Mouse (Mus musculus) right cerebral cortex, postnatal 10 days (tissue): ENCODE measurements at regions not wholly inside any gene's neighbourhood (a gene's known extent, or its start where the extent isn't known, plus 50 kb on each side); places are given as distances from the start of the nearest gene placed in this dataset.
A peak's percentile ranks its signal among the peaks of the same experiment; 100 is the strongest.

Experiments
- DNase-seq, 2 experiments: peaks; one replicate each; pipeline ENCODE4 v3.0.0; 2021; ENCODE audit warnings: low spot score in 2 of 2

- peak in 1 of 2 experiments; percentile 9 for DNase-seq
Observed at GRCm38 (mm10) chr1:179906115-179906514, 54.2 kb upstream of the Cdc42bpa start.

DNA sequence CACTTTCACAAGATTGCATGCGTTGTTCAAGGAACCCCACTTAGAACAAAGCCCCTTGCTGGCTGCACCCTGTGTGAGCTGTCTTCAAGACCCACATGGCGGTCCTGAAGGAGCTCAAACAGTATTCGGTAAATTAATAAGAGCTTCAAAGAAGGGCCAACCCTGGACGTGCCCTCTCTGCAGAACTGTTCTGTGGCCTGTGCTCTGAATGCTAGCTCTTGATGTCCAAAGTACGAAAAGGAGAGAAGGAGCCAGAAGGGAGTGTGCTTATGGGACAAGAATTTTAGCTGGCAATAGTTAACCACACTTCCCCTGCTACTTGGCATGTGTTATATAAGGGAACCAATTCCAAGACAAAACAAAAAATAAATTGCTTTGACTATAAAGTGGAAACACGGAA is 67.6 kb upstream of the Cdc42bpa start:
- peak in 1 of 2 experiments; percentile 1 for DNase-seq

GRCm38 (mm10) chr1:179887921-179888320 is 72.4 kb upstream of the Cdc42bpa start:
- peak in 1 of 2 experiments; percentile 4 for DNase-seq

DNA sequence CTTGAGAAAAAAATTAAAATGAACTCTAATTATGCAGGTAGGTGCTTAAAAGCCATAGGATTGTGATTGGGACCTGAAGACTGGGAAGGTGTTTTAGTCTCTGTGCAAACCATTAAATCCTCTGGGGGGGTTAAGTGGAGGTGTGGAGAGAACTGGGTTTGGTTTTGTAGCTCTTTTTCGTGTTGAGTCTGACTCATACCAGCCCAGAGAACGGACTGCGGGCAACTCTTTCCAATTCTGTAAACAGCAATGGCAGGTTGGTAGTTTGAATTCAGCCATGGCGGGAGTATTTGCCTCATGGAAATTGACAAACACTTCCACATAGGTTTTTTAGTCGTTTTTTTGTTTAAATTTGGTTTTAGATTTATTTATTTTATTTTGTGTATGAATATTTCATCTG is 77.7 kb upstream of the Ahctf1 start:
- DNase-seq, result peak in 1 of 2 experiments; percentile 5

DNA sequence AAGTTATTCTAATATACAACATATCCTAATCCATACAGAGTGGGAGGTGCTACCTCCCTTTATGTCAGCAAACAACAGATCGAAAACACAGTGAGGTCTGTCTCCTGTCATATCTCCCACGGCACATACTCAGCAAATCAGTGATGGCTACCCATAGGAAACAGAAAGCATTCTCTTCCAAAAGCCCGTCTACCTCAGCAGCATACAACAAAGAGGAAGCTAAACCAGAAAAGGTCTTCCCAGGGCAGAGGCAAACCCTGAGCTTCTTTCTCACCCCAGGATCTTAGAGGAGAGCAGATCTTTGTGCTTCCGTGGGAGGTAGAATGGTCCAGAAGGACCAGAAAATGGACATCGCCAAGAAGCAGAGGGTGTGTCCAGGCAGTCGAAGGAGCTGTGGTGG is 74.4 kb upstream of the Ahctf1 start:
- no peak for DNase-seq

GRCm38 (mm10) chr1:179873772-179874555 is 70.5 kb upstream of the Ahctf1 start:
- DNase-seq, result no peak

GRCm38 (mm10) chr1:179871961-179872360 is 68.5 kb upstream of the Ahctf1 start:
- no peak for DNase-seq

GRCm38 (mm10) chr1:179868656-179869055 is 65.2 kb upstream of the Ahctf1 start:
- no peak for DNase-seq

DNA sequence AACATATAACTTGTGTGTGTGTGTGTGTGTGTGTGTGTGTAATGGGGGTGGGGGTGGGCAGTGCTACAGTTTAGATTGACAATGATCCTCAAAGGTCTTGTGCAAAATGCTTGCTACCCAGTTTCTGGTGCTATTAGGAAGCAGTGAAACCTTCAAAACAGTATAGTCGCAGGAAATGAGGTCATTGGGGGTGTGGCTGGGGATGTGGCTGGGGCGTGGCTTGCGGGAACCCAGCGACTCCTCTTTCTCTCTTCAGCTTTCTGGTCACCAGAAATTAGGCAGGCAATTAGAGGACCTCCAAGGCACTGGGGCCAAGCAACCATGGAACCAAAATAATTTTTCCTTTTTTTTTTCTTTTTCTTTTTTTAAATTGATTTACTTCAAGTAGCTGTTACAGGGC is 64.0 kb upstream of the Ahctf1 start:
- DNase-seq, result no peak

DNA sequence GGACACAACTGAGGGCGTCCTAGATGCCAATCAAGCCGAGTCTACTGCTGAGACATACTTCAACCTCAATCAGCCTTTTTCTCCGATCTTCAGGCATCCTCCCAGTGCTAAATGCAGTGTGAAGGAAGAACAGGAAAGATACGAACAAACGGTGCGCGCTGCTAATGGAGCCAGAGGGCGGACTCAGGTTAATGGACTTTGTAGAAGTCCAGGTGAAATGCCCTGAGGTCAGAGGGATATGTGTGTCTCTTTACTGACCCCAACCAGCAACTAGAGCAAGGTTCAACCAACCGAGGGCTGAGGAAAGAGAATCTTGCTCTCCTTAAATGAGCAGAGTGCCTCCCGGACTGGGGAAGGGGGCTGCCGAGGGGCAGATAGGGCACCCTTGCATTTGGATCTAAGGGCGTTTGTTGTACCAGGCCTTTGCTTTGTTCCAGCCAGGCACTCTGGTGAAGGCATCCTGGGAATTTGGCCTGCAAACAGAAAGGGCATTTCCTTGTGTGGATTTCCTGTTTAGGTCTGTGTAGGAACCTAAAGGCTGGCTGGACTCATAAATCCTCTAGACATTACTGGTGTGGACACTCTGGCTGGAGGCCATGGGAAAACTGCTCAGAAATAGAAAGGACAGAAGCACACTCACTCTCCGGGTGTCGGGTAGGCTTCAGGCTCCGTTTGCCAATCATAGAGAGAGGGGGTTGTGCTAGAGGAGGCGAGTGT is 62.7 kb upstream of the Ahctf1 start:
- no peak for DNase-seq

GRCm38 (mm10) chr1:179865561-179865960 is 62.1 kb upstream of the Ahctf1 start:
- DNase-seq, result no peak

DNA sequence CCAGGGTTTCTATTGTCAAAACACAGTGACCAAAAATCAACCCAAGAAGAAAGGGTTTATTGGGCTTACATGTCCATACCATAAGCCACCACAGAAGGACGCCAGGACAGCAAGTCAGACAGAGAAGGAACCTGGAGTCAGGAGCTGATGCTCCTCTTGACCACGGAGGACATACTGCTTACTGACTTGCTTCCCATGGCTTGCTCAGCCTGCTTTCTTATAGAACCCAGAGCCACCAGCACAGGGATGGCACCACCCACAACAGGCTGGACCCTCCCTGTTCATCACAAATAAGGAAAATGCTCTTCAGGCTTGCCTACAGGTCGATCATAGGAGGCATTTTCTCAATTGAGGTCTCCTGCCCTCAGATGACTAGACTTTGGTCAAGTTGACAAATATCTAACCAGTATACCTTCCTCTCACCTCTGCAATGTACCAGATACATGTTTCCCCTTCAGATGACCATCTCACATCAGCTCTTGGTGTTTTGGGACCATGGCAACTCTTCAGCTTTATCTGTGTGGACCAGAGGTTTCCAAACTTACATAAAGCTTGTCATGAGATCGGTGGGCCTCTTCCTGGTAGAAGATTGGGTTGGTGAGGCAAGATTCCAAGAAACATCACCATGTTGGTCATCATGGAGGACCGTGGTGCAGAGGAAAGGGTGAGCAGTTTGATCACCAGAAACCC is 61.2 kb upstream of the Ahctf1 start:
- no peak for DNase-seq

DNA sequence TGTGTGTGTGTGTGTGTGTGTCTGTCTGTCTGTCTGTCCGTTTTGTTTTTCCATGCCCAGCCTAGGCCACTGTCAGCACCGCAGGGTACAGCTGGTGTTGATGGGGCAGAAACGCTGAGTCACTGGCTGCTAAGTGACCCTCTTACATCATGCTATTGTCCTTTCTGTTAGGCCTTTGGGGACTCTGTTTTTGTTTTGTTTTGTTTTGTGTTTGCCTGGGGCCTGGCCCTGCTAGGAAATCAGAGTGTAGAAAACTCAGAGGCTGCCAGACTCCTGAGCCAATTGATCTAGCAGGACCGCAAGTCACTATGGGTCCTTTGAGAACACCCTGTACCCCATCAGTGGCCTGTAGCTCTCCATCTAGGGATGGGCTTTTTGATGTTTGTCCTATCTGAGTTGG is 59.9 kb upstream of the Ahctf1 start:
- no peak for DNase-seq

GRCm38 (mm10) chr1:179862941-179863340 is 59.5 kb upstream of the Ahctf1 start:
- DNase-seq, result no peak

- DNase-seq, result no peak
Observed at GRCm38 (mm10) chr1:179861776-179862175, 58.3 kb upstream of the Ahctf1 start.

DNA sequence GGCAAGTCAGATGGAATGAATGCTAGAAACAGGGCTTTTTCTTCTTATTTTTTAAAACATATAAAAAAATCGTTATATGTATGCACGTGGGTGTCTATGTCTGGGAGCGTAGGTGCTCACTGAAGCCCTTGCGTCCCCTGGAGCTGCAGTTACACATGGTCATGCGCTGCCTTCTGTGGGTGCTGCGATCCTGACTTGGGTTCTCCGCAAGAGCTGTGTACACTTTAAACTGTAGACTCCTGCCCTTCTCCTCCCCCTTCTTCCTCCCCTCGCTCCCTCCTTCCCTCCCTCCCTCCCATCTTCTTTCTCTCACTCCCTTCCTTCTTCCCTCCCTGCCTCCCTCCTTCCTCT is 56.0 kb upstream of the Ahctf1 start:
- DNase-seq, result no peak

GRCm38 (mm10) chr1:179858780-179859551 is 55.5 kb upstream of the Ahctf1 start:
- no peak for DNase-seq

GRCm38 (mm10) chr1:179854288-179854965 is 50.9 kb upstream of the Ahctf1 start:
- no peak for DNase-seq
